Mouse (Mus musculus): ENCODE data around the gene Mfge8.

Gene Mfge8

DNA sequence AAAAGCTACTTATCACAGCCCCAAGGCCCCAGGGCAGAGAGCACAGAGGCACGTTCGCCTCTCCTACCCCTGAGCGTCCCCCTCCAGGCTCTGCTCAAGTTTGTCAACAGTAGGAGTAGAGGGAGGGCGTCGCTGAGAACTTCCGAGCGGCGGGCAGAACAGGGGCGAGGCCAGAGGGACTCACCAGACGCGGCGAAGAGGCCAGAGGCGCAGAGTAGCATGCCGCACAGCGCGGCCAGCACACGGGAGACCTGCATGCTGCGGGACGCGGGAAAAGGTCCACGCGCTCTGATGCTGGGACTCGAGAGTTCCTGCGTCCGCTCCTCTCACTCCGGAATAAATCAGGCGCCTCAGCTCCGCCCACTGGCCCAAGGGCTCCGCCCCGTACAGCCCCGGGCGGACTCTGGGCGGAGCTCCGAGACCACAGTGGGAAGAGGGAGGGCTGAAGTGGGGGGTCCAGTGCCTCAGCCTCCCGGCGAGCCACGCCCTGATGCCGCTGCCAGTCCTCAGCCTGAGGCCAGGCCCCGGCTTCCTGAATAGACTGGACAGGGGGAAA is at the start of gene Mfge8:
TSS of gene Mfge8 (minus strand) at position 350 of the 556 bp plus-strand sequence.
- peak; percentile 51 for DNase-seq (ENCODE audit: low spot score)

GRCm38 (mm10) chr7:79194560-79195413 is 45.9 kb upstream of the Mfge8 start:
- peak; percentile 52 for DNase-seq (ENCODE audit: low spot score)

DNA sequence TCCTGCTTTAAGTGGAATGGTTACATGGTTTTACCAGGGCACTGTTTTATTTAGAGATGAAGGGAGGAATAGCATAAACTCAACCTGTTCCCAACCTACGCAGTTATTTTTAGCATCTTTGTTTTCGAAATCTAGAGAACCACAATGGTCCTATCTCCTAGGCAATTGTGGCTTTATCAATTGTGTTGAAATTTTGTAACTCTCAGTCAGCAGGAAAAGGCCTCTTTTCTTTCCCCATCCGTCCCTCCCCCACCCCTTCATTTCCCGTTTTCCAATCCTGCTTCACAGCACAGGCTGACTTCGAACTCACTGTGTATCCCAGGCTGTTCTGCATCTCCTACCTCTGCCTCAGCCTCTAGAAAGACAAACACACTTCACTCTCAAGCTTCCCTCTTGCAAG is 45.1 kb upstream of the Mfge8 start:
- DNase-seq (ENCODE audit: low spot score), result no peak

DNA sequence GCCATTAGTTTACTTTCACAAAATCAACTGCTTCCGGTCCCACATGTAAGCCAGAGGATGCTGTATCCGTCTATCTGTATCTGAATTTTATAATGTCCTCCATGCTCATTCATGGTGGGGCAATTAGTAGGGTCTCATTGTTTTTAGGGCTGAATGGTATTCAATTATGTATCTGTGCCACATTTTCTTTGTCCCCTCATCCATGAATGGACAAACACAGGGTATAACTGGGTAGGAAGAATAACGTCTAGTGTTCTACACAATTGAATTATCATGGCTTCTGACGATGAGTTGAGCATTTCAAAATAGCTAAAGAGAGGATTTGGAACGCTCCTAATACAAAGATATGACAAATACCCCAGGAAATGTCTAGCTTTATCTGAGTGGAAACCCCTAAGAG is 42.6 kb upstream of the Mfge8 start:
- DNase-seq (ENCODE audit: low spot score), result no peak

- DNase-seq (ENCODE audit: low spot score), result no peak
Measured at GRCm38 (mm10) chr7:79190592-79190991, 41.7 kb upstream of the Mfge8 start.

DNA sequence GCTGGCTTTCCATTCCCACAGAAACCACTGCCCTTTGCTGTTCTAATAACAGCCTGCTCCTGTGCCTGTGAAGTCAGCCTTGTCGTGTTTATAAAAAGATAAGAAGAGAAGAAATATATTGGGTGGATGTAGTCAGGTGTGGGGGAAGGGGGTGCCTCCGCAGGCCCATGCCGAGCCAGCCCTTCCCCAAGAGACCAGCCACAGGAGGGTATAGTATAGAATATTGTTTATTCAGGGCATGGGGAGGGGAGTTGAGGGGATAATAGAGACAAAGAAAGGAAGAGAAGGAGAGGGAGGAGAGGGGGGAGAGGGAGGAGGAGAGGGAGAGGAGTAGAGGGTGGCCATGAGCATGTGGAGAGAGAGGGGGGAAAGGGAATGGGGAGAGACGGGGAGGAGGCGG is 40.4 kb upstream of the Mfge8 start:
- no peak for DNase-seq (ENCODE audit: low spot score)

- no peak for DNase-seq (ENCODE audit: low spot score)
Measured at GRCm38 (mm10) chr7:79187591-79187990, 38.7 kb upstream of the Mfge8 start.

DNA sequence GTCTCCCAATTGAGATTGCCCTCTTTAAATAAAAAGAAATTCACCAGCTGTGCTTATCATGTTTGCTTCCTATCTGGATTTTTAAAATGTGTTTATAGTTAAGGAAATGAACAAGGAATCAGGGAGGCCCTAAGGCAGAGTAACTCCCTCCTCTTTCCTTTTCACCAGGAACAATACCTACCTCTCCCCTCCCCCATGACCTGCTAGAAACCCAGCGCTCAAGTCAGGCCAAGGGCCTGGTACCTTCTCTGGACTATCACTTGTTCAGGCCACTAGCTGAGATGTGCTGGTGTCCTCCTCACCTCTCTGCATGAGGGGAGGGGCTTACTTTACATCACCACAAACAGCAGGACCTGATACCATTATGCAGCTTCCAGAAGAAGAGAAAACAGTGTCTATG is 34.6 kb upstream of the Mfge8 start:
- DNase-seq (ENCODE audit: low spot score), result no peak

DNA sequence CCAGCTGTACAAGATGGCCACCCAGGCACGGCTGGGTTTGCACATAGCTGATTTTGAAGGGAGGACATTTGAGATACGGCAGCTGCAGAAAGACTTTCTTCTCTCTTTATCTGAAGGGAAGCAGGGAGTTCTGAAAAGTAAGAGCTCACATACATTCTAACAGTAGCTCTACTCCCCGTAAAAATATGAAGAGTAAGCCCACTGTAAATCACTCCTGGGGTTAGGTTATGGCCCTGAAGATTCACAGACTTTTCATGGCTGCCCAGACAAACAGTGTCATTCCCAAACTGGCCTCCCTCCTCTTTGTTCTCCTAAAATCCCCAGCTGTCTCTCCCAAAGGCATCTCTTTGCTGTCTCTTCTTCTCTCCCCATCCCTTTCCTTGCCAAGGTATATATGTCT is 24.9 kb upstream of the Mfge8 start:
- no peak for DNase-seq (ENCODE audit: low spot score)

GRCm38 (mm10) chr7:79171782-79172181 is 22.9 kb upstream of the Mfge8 start:
- DNase-seq (ENCODE audit: low spot score), result no peak

DNA sequence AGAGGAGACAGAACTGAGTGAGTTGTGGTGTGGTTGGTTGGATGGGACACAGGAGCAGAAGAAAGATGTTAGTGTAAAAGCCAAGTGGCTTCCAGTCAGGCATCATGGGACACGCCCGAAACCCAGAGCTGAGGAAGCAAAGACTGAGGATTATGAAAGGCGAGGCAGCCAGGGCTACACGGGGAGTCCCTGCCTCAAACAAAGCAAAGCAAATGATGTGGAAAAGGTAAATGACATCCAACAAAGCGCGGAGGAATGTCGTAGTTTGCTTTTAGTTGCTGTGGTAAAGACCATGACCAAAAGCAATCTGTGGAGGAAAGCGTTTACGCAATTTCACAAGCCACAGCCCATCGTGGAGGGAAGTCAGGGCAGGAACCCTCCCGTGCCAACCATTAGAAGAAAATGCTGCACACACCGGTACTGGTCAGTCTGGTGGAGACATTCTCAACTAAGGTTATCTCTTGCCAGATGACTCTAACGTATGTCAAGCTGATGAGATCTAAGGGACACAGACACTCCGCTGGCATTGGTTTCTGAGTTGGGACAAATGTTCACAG is 18.2 kb upstream of the Mfge8 start:
- no peak for DNase-seq (ENCODE audit: low spot score)

GRCm38 (mm10) chr7:79159406-79159805 is 10.5 kb upstream of the Mfge8 start:
- DNase-seq (ENCODE audit: low spot score), result no peak

- no peak for DNase-seq (ENCODE audit: low spot score)
Measured at GRCm38 (mm10) chr7:79149522-79149921, 662 bp upstream of the Mfge8 start.

GRCm38 (mm10) chr7:79147931-79148653 is 768 bp downstream of the Mfge8 start:
- DNase-seq (ENCODE audit: low spot score), result no peak

GRCm38 (mm10) chr7:79147011-79147837 is 1.6 kb downstream of the Mfge8 start:
- DNase-seq (ENCODE audit: low spot score), result no peak

- peak; percentile 69 for DNase-seq (ENCODE audit: low spot score)
Measured at GRCm38 (mm10) chr7:79140897-79141296, 8.0 kb downstream of the Mfge8 start.

GRCm38 (mm10) chr7:79139891-79140591 is 8.8 kb downstream of the Mfge8 start:
- DNase-seq (ENCODE audit: low spot score), result no peak

- DNase-seq (ENCODE audit: low spot score), result no peak
Measured at GRCm38 (mm10) chr7:79139328-79139824, 9.5 kb downstream of the Mfge8 start.

GRCm38 (mm10) chr7:79133391-79133790 is 15.5 kb downstream of the Mfge8 start:
- no peak for DNase-seq (ENCODE audit: low spot score)

GRCm38 (mm10) chr7:79130843-79131444 is 17.9 kb downstream of the Mfge8 start, which contains the start of gene Hapln3:
Hapln3 (minus strand) TSS chr7:79131018.
- DNase-seq (ENCODE audit: low spot score), result no peak

Data from left cerebral cortex, adult 11 months (tissue).